In genomic region chr12:100126968-100127865, GRCm38 (mm10) we compare ENCODE assay signal across 9 mouse cellular contexts. TPM values are rescaled to one million over a fixed set of nuclear protein-coding genes. Genes with fewer than 3 reads are reported as not detected.
DNase-seq lines count a peak whose midpoint lies in the region; ATAC-seq and TF ChIP-seq lines count a peak whose summit lies in the region.
"Had no signal": no experiment of that assay in that cellular context is flagged by ENCODE, and none has a peak within 500 bp of the region (broad histone marks: within the 10 kb centered on the region; RNA-seq: fewer than 3 reads in every experiment).

No protein-coding gene starts in this region.

- no peaks in the 10 kb centered on the region for H3K27me3 ChIP-seq in kidney, adult 2 months (replicated peaks; ENCODE audit: control insufficient read depth, insufficient read depth, low read length)
- no peaks in the 10 kb centered on the region for H3K27me3 ChIP-seq in lung, embryonic 14.5 days (ENCODE audit: insufficient read depth, low read length)
- H3K27me3 ChIP-seq in forebrain, postnatal 0 days (ENCODE audit: insufficient read depth, low read length), result no peaks in the 10 kb centered on the region

- 69% methylated on average over 17 of the region's 17 CpGs for WGBS in kidney, adult 2 months
- 49% methylated on average over 17 of the region's 17 CpGs for WGBS in lung, embryonic 14.5 days
- 87% methylated on average over 17 of the region's 17 CpGs for WGBS in forebrain, postnatal 0 days

- no peak overlapping the region for H3K4me3 ChIP-seq in kidney, adult 2 months (ENCODE audit: insufficient read depth, low read depth, low read length)
- no peak overlapping the region for H3K4me3 ChIP-seq in lung, embryonic 14.5 days (ENCODE audit: low read depth, low read length)
- H3K4me3 ChIP-seq in forebrain, postnatal 0 days (ENCODE audit: low read depth, low read length), result no peak overlapping the region

- TF ChIP-seq POLR2A in kidney, adult 2 months (IDR thresholded peaks at IDR 0.05; ENCODE audit: low read depth, low read length), result no peak

- peaks cover 5% of the 10 kb centered on the region; the same call in 1 of the 2 replicates for H3K36me3 ChIP-seq in kidney, adult 2 months (ENCODE audit: control insufficient read depth, insufficient read depth, low read length)
- peaks cover 77% of the 10 kb centered on the region for H3K36me3 ChIP-seq in lung, embryonic 14.5 days (ENCODE audit: insufficient read depth)
- H3K36me3 ChIP-seq in forebrain, postnatal 0 days (ENCODE audit: insufficient read depth), result peaks cover 80% of the 10 kb centered on the region

- ATAC-seq in lung, embryonic 14.5 days (ENCODE audit: insufficient read depth), result peak; percentile 92
- no peak for ATAC-seq in forebrain, postnatal 0 days

- H3K27ac ChIP-seq in kidney, adult 2 months (ENCODE audit: insufficient read depth, low read depth, low read length), result peak overlapping the region; percentile 0; the same call in 1 of the 2 replicates
- H3K27ac ChIP-seq in lung, embryonic 14.5 days (ENCODE audit: low read depth), result peak overlapping the region; percentile 91
- H3K27ac ChIP-seq in forebrain, postnatal 0 days (ENCODE audit: low read depth, low read length), result no peak overlapping the region
- H3K27ac ChIP-seq: macrophage had no signal

- no peak overlapping the region for H3K9ac ChIP-seq in lung, embryonic 14.5 days
- H3K9ac ChIP-seq in forebrain, postnatal 0 days, result no peak overlapping the region

- no peak for DNase-seq in kidney, adult 2 months
- DNase-seq in kidney, postnatal 25 days, result no peak
- peak; percentile 34 for DNase-seq in urinary bladder, postnatal 14 days (ENCODE audit: low spot score)
- no peak for DNase-seq in urinary bladder, postnatal 10 days (ENCODE audit: low spot score)
- peak; percentile 89 for DNase-seq in lung, embryonic 14.5 days
- no peak for DNase-seq in ovary, postnatal 36 days (ENCODE audit: low spot score)
- no peak for DNase-seq in Muller cell, postnatal 12 days (ENCODE audit: inconsistent ontology term)
- no peak for DNase-seq in forebrain, postnatal 0 days

- no peak for TF ChIP-seq CTCF in kidney, adult 2 months (conservative IDR thresholded peaks at IDR 0.05; ENCODE audit: insufficient read depth, insufficient read length, low read depth, low read length)
- TF ChIP-seq CTCF in lung, embryonic 14.5 days (IDR thresholded peaks at IDR 0.05; ENCODE audit: low read depth), result no peak
- TF ChIP-seq CTCF in forebrain, postnatal 0 days (IDR thresholded peaks at IDR 0.05; ENCODE audit: low read depth), result no peak

- H3K4me1 ChIP-seq in kidney, adult 2 months (ENCODE audit: control insufficient read depth, insufficient read depth, low read length), result 0 out of 2 replicates have a peak, but pooled peaks cover 4% of the 10 kb centered on the region
- peaks cover 3% of the 10 kb centered on the region; the same call in 1 of the 2 replicates for H3K4me1 ChIP-seq in lung, embryonic 14.5 days (ENCODE audit: insufficient read depth)
- no peaks in the 10 kb centered on the region for H3K4me1 ChIP-seq in forebrain, postnatal 0 days (ENCODE audit: insufficient read depth)

- H3K9me3 ChIP-seq in lung, embryonic 14.5 days (ENCODE audit: low read depth, low read length), result no peaks in the 10 kb centered on the region
- H3K9me3 ChIP-seq in forebrain, postnatal 0 days (ENCODE audit: low read length), result no peaks in the 10 kb centered on the region

- 0 out of 2 replicates have a peak overlapping the region, but pooled peaks have one; percentile 4 for H3K4me2 ChIP-seq in lung, embryonic 14.5 days
- no peak overlapping the region for H3K4me2 ChIP-seq in forebrain, postnatal 0 days (ENCODE audit: low read depth)

RNA-seq across cellular contexts. Expression of gene Psmc1, which starts 17.3 kb away (rescaled TPM):
- 42.2 and 51.8 TPM in 2 replicates for polyA plus RNA-seq in kidney, adult 2 months (2012; rRNA removed)
- 308 and 325 TPM in 2 replicates for polyA plus RNA-seq in lung, embryonic 14.5 days (2014; fragmentation: Nextera tagmentation; extraction: Ambion mirVana)
- total RNA-seq in forebrain, postnatal 0 days (2014; rRNA removed), result 152 and 176 TPM in 2 replicates
- polyA plus RNA-seq in forebrain, postnatal 0 days (2015; fragmentation: Nextera tagmentation; extraction: Ambion mirVana), result 281 and 298 TPM in 2 replicates

RNA-seq across cellular contexts. Expression of gene Nrde2, which starts 32.2 kb away (rescaled TPM):
- 8.3 TPM in 2 replicates for polyA plus RNA-seq in kidney, adult 2 months (2012; rRNA removed)
- polyA plus RNA-seq in lung, embryonic 14.5 days (2014; fragmentation: Nextera tagmentation; extraction: Ambion mirVana), result 14.5 and 16.7 TPM in 2 replicates
- total RNA-seq in forebrain, postnatal 0 days (2014; rRNA removed), result 24.3 and 25.1 TPM in 2 replicates
- polyA plus RNA-seq in forebrain, postnatal 0 days (2015; fragmentation: Nextera tagmentation; extraction: Ambion mirVana), result 13.1 and 13.3 TPM in 2 replicates

Comparison
In these comparisons a context has a peak if more than half of its experiments do, and no peak if none do; other contexts are left out.
1. DNase-seq: peak in urinary bladder, postnatal 14 days (single experiment) and lung, embryonic 14.5 days (single experiment); none in kidney, adult 2 months (single experiment), kidney, postnatal 25 days (0 of 2), urinary bladder, postnatal 10 days (single experiment), ovary, postnatal 36 days (single experiment), Muller cell, postnatal 12 days (single experiment) and forebrain, postnatal 0 days (single experiment).